Mouse (Mus musculus) hematopoietic multipotent progenitor cell, adult 10-12 weeks (in vitro differentiated cells): ENCODE data around the gene Mymx. TPM values are rescaled to one million over a fixed set of nuclear protein-coding genes. Genes with fewer than 3 reads are reported as not detected.

Experiments used
- polyA plus RNA-seq: library from polyadenylated mRNA; stranded (reverse); fragments of >175 nt; gene quantifications from 2 replicates; pipeline ENCODE4 v1.2.3, GENCODE M21; 2012; ENCODE audit warnings: low replicate concordance

The Mymx gene
- polyA plus RNA-seq, result not detected in 2 replicates

DNA sequence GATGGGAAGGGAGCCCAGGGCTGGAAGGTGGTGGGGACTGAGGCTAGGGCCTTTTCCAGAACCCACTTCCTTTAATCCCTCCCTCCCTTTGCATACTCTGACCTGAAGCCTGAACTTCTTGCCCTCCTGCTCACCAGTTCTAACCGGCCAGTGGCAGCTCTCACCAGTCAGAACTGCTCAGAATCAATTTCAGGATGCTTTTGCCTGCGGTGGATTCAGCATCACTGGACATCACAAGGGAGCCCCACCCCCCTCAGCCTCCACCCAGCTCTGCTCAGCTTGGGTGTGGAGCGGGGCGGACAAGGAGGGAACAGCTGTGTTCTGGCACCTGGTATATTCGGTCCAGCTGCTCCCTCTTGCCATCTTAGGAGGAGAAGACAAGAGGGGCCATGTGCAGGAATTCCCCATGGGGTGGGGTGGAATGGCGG lies at the start of gene Mymx:
Gene Mymx (minus strand): TSS at position 226 of the 428 bp plus-strand sequence.

DNA sequence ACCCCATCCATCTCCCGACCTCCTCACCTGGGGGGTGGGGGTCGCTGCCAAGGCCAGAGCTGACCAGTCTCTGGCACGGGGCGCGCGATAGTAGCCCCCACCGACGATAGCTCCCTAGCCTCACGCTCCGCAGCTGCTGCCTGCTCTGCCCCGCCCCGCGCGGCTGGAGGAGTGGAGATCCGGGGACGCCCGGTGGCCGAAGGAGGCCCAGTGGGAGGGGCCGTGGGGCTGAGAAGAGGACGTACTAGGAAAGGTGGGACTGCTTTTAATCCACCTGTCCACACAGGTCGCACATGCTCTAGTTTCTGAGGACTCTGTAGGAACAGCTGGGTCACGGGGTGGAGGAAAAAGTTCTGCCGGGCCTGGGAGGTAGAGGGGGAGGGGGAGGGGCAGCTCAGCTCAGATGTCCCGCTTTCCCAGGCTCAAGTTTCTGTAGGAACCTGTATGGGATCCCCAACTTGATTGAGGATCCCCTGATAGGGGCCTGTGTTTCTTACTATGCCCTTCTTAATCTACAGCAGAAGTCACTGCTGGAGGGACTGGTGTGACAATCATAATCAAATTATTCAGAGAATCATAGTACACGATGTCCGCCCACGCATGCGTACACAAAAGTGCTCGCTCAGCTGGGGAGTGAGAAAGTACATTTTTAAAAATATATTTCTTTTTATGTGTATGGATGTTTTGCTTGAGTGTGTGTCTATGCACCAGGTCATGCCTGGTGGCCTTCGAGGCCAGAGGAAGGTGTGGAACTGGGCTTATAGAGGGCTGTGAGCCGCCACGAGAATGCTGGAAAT lies 2.3 kb downstream of the Mymx start, which contains the start of gene Slc29a1:
Gene Slc29a1 (minus strand): TSS at position 161 of the 797 bp plus-strand sequence.

DNA sequence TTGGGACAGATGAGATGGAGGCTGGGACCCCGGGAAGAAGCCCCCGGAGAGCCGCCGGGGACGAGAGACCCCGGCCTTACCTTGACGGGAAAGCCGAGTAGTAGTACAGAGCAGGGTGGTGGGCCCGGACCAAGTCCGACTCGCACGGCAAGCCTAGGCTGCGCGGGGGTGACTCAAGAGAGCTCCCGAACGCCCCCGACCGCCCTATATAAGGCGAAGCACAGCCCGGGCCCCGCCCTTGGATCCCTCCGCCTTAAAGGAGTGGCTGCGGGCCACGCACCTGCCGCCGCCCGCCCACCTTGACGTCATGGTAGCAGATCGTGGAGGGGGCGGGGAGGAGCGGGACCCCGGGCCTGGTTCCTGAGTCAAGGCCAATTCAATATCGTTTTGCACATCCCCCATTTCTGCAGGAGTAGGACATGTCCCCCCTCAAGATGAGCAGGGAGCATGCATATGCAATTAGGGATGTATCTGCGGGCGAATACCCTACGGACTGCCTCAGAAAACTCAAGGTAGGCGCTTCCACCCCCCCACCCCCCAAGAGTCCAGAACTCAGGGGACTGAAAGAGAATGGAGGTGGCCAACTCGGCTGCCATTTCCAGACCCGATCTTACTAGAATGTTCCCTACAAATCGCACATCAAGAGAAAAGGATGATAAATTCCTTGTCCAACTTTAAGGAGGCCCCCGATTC lies 28.7 kb downstream of the Mymx start, which contains the start of gene Hsp90ab1:
Gene Hsp90ab1 (minus strand): TSS at position 185 of the 693 bp plus-strand sequence.

DNA sequence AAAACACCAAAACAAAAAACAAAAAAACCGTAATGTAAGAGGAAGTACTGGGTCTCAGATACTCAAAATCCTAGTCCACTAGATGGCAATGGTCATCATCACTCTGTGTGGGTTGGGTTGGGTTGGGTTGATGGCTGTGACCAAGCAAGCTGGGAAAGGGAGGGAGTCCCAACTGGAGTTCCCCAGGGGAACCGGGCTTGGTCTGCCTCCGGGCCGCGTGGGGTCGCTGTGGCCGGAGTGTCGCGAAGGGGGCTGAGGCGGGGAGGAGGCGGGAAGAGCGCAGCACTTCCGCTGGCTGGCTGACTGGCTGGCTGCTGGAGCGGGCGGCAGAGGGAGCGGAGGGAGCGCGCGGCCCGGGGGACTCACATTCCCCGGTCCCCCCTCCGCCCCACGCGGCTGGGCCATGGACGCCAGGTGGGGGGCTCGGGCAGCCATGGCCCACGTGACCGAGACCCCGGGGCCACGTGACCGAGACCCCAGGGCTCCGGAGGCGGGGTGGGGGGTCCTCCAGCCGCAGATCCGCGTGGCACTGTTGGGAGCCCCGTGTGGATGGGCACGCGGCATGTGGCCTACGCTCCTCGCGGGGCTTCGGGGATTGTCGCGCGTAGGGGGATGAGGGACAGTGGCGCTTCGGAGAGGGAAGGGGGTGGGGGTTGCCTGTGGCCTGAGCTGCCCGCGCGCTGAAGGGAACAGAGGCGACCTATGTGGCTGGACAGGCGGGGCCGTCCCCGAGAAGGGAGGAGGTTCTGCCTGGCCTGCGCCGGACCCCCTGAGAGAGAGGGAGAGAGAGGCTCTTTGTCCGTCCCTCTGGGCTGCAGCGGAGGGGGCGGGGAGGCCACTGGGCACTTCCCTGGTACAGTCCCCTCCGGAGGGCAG lies 38.0 kb downstream of the Mymx start, which contains the start of gene Slc35b2:
Gene Slc35b2 (plus strand): TSS at position 220 of the 876 bp plus-strand sequence.

DNA sequence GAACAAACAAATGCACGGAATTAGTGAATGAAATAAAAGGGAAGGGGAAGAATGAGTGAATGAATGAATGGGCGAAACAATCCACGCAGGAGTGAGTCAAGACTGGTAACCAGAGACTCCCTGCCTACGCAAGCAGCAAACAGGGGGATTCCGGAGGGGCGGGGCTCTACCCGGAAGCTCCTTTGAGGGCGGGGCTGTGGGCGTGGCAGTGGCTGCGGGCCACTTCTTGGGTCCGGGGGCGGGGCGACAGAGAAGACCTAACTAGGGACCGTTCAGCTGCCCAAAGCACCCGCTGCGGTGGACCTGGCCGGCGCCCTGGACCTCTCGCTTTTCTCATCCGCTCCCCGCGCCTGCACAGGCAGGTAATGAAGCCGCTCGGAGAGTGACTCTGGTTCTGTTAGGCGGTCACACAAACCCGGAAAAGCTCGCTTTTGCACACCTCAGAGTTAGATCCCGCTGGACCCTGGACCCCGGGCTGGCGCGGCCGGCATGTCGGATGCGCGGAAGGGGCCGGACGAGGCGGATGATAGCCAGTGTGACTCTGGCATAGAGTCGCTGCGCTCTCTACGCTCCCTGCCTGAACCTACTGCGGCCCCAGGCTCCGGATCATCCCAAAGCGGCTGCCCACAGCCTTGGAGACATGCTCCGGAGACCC lies 46.3 kb downstream of the Mymx start, which contains the start of gene Nfkbie:
Gene Nfkbie (plus strand): TSS at position 252 of the 655 bp plus-strand sequence.

Other genes with a start within 250 kb of the Mymx start
- 5.6 and 8.9 TPM in 2 replicates for gene Cdc5l, start 168.4 kb downstream of the Mymx start, polyA plus RNA-seq
- gene Spats1, start 126.7 kb downstream of the Mymx start, polyA plus RNA-seq, result not detected in 2 replicates
- 13.3 and 22.1 TPM in 2 replicates for gene Aars2, start 95.3 kb downstream of the Mymx start, polyA plus RNA-seq
- gene Tcte1, start 78.7 kb downstream of the Mymx start, polyA plus RNA-seq, result 0.15 TPM in 2 replicates
- gene Tmem151b, start 52.4 kb downstream of the Mymx start, polyA plus RNA-seq, result 0.95 and 2.6 TPM in 2 replicates
- gene Nfkbie, start 46.4 kb downstream of the Mymx start, polyA plus RNA-seq, result 89.5 and 118 TPM in 2 replicates
- 25.5 and 43.0 TPM in 2 replicates for gene Slc35b2, start 38.2 kb downstream of the Mymx start, polyA plus RNA-seq
- 80.2 and 419 TPM in 2 replicates for gene Hsp90ab1, start 28.8 kb downstream of the Mymx start, polyA plus RNA-seq
- gene Slc29a1, start 2.5 kb downstream of the Mymx start, polyA plus RNA-seq, result 30.9 and 141 TPM in 2 replicates
- gene Capn11, start 57.2 kb upstream of the Mymx start, polyA plus RNA-seq, result not detected in 2 replicates
- 114 and 181 TPM in 2 replicates for gene Mrpl14, start 84.2 kb upstream of the Mymx start, polyA plus RNA-seq
- gene Tmem63b, start 84.8 kb upstream of the Mymx start, polyA plus RNA-seq, result 14.0 and 27.5 TPM in 2 replicates
- not detected in 2 replicates for gene 1600014C23Rik, start 131.7 kb upstream of the Mymx start, polyA plus RNA-seq